Mouse (Mus musculus) hindbrain, embryonic 12.5 days (tissue): ENCODE measurements around the gene Tarbp1. TPM values are rescaled to one million over a fixed set of nuclear protein-coding genes. Genes with fewer than 3 reads are reported as not detected.

ENCODE experiments used
- ATAC-seq: fragments of 200-750 bp; cut with Nextera tagmentation; 2 replicates; pipeline ENCODE4 v1.8.0; 2017; ENCODE audit warnings: moderate TSS enrichment; ENCODE audit not compliant: low FRiP score
- H3K27ac ChIP-seq: fragments of 300-500 bp; sonication (generic); 2 replicates; pipeline ENCODE4 v1.5.1; 2016; ENCODE audit warnings: mild to moderate bottlenecking
- H3K27me3 ChIP-seq: fragments of 300-500 bp; sonication (generic); 2 replicates; pipeline ENCODE4 v1.6.1; 2016; ENCODE audit warnings: mild to moderate bottlenecking
- H3K36me3 ChIP-seq: fragments of 300-500 bp; sonication (generic); 2 replicates; pipeline ENCODE4 v1.6.1; 2016; ENCODE audit warnings: mild to moderate bottlenecking
- H3K4me1 ChIP-seq: fragments of 300-500 bp; sonication (generic); 2 replicates; pipeline ENCODE4 v1.6.1; 2016
- H3K4me2 ChIP-seq: fragments of 300-500 bp; sonication (generic); replicated peaks from 2 replicates; pipeline ENCODE4 v1.6.1; 2016; ENCODE audit warnings: mild to moderate bottlenecking
- H3K4me3 ChIP-seq: fragments of 300-500 bp; sonication (generic); 2 replicates; pipeline ENCODE4 v1.5.1; 2016; ENCODE audit warnings: mild to moderate bottlenecking
- H3K9ac ChIP-seq: fragments of 300-500 bp; sonication (generic); 2 replicates; pipeline ENCODE4 v1.6.1; 2016; ENCODE audit warnings: mild to moderate bottlenecking, moderate library complexity
- H3K9me3 ChIP-seq: fragments of 300-500 bp; sonication (generic); replicated peaks from 2 replicates; pipeline ENCODE4 v1.6.1; 2016; ENCODE audit warnings: mild to moderate bottlenecking
- WGBS: fragments of 180-500 bp; shearing (Covaris S2); methylation state at CpG from one replicate; pipeline ENCODE4 v1.1.7; 2016; 5-methylcytosine and 5-hydroxymethylcytosine counted together
- polyA plus RNA-seq: library from polyadenylated mRNA; unstranded; fragments of >200 nt; fragmentation: Nextera tagmentation; extraction: Ambion mirVana; gene quantifications from 2 replicates; pipeline ENCODE4 v1.2.1, GENCODE M21; 2016

The Tarbp1 gene
- polyA plus RNA-seq, 1 experiment from 2014 or later = 2.6 TPM

GRCm38 (mm10) chr8:126382216-126382615 lies 92.6 kb downstream of the Tarbp1 start:
- H3K27ac ChIP-seq = no peak overlapping the region
- no peaks in the 10 kb centered on the region for H3K36me3 ChIP-seq
- H3K9me3 ChIP-seq = no peaks in the 10 kb centered on the region
- H3K4me2 ChIP-seq = no peak overlapping the region
- WGBS = 47% methylated on average over 14 of the region's 14 CpGs
- no peak overlapping the region for H3K9ac ChIP-seq
- no peaks in the 10 kb centered on the region for H3K4me1 ChIP-seq
- H3K4me3 ChIP-seq = no peak overlapping the region
- ATAC-seq = no peak
- H3K27me3 ChIP-seq = no peaks in the 10 kb centered on the region

DNA sequence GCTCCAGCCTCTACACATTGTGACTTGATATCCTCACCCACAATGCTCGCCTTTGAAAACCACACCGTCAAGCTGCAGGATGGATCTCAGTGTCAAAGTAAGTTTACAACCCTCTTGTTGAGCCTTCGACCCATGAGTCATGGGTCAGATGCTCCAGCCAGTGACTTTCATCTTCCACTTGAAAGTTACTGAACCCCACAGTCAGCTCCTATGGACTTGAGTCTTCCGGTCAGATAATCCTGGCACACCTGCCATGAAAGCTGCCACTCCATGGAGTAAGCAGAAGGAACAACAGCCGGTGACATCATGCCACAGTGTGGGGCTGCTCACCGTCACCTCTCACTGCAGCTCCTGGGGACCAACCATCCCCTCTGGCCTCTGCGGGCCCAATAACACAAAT lies 93.6 kb downstream of the Tarbp1 start:
- Histone ChIP-seq H3K9me3 (no peaks in the 10 kb centered on the region), H3K9ac (no peak overlapping the region), H3K4me2 (no peak overlapping the region), H3K4me3 (no peak overlapping the region), H3K27ac (no peak overlapping the region), H3K36me3 (no peaks in the 10 kb centered on the region), H3K4me1 (no peaks in the 10 kb centered on the region), H3K27me3 (no peaks in the 10 kb centered on the region)
- ATAC-seq = no peak
- 82% methylated on average over 7 of the region's 7 CpGs for WGBS

DNA sequence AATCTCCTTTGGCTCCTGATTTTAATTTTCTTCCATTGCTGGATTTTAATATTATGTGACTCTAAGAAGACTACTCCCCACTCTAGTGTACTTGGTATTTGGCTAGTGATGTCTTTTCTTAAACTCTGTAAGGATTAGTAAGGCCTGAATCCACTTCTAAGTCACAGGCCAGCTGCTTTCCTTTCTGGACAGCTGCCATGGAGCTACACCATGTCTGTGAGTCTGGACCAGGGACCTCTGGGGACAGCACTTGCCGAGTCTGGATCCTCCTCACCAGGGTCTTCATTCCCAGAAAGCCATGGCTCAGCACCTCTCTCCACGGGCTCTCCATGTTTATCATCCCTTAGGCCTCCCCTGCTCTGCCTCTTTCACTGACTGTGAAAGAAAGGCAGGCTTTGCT lies 94.7 kb downstream of the Tarbp1 start:
- Histone ChIP-seq H3K4me2 (no peak overlapping the region), H3K27ac (no peak overlapping the region), H3K4me1 (no peaks in the 10 kb centered on the region), H3K27me3 (no peaks in the 10 kb centered on the region), H3K9ac (no peak overlapping the region), H3K4me3 (no peak overlapping the region), H3K36me3 (no peaks in the 10 kb centered on the region), H3K9me3 (no peaks in the 10 kb centered on the region)
- ATAC-seq = no peak
- 47% methylated on average over 2 of the region's 2 CpGs for WGBS

- 89% methylated on average over 6 of the region's 6 CpGs for WGBS
- no peak for ATAC-seq
- Histone ChIP-seq H3K4me3 (no peak overlapping the region), H3K27ac (no peak overlapping the region), H3K4me2 (no peak overlapping the region), H3K36me3 (no peaks in the 10 kb centered on the region), H3K27me3 (no peaks in the 10 kb centered on the region), H3K9ac (no peak overlapping the region), H3K4me1 (no peaks in the 10 kb centered on the region), H3K9me3 (no peaks in the 10 kb centered on the region)
Measured at GRCm38 (mm10) chr8:126379580-126379979, 95.3 kb downstream of the Tarbp1 start.

Other genes starting within 250 kb of the Tarbp1 start
- 0.44 and 0.56 TPM in 2 replicates for gene Slc35f3, start 176.5 kb downstream of the Tarbp1 start, polyA plus RNA-seq
- 39.5 and 43.2 TPM in 2 replicates for gene Coa6, start 52.5 kb downstream of the Tarbp1 start, polyA plus RNA-seq
- gene Irf2bp2, start 118.9 kb upstream of the Tarbp1 start, polyA plus RNA-seq = 8.8 and 9.6 TPM in 2 replicates